Mouse (Mus musculus) gonadal fat pad, adult 2 months (tissue): ENCODE data around the gene Lrig1. TPM values are rescaled to one million over a fixed set of nuclear protein-coding genes. Genes with fewer than 3 reads are reported as not detected.

Experiments
- DNase-seq: peaks from one replicate; pipeline ENCODE4 v3.0.0-alpha.2; 2012; ENCODE audit warnings: low read depth
- polyA plus RNA-seq: library from polyadenylated mRNA; depleted of rRNA; stranded (reverse); fragments of >200 nt; gene quantifications from 2 replicates; pipeline ENCODE4 v1.2.3, GENCODE M21; 2012

The Lrig1 gene
- polyA plus RNA-seq, 1 experiment, result 35.3 TPM

- no peak for DNase-seq
Observed at GRCm38 (mm10) chr6:94676300-94676699, 23.7 kb downstream of the Lrig1 start.

GRCm38 (mm10) chr6:94672426-94672825 is 27.5 kb downstream of the Lrig1 start:
- DNase-seq, result no peak

- no peak for DNase-seq
Observed at GRCm38 (mm10) chr6:94669370-94669769, 30.6 kb downstream of the Lrig1 start.

- DNase-seq, result no peak
Observed at GRCm38 (mm10) chr6:94668204-94668863, 31.6 kb downstream of the Lrig1 start.

- no peak for DNase-seq
Observed at GRCm38 (mm10) chr6:94667131-94667530, 32.8 kb downstream of the Lrig1 start.

GRCm38 (mm10) chr6:94666432-94667119 is 33.4 kb downstream of the Lrig1 start:
- DNase-seq, result no peak

GRCm38 (mm10) chr6:94665677-94666076 is 34.3 kb downstream of the Lrig1 start:
- DNase-seq, result no peak

- no peak for DNase-seq
Observed at GRCm38 (mm10) chr6:94665248-94665647, 34.7 kb downstream of the Lrig1 start.

GRCm38 (mm10) chr6:94664000-94664399 is 36.0 kb downstream of the Lrig1 start:
- no peak for DNase-seq

- no peak for DNase-seq
Observed at GRCm38 (mm10) chr6:94661923-94662322, 38.0 kb downstream of the Lrig1 start.

GRCm38 (mm10) chr6:94661321-94661720 is 38.6 kb downstream of the Lrig1 start:
- no peak for DNase-seq

GRCm38 (mm10) chr6:94659886-94660333 is 40.0 kb downstream of the Lrig1 start:
- DNase-seq, result no peak

- DNase-seq, result no peak
Observed at GRCm38 (mm10) chr6:94658136-94658480, 41.9 kb downstream of the Lrig1 start.

- DNase-seq, result no peak
Observed at GRCm38 (mm10) chr6:94657204-94658135, 42.5 kb downstream of the Lrig1 start.

- DNase-seq, result no peak
Observed at GRCm38 (mm10) chr6:94655818-94656478, 44.0 kb downstream of the Lrig1 start.

- no peak for DNase-seq
Observed at GRCm38 (mm10) chr6:94653388-94654316, 46.3 kb downstream of the Lrig1 start.

- DNase-seq, result no peak
Observed at GRCm38 (mm10) chr6:94652659-94653213, 47.2 kb downstream of the Lrig1 start.

- no peak for DNase-seq
Observed at GRCm38 (mm10) chr6:94651541-94651940, 48.4 kb downstream of the Lrig1 start.

- no peak for DNase-seq
Observed at GRCm38 (mm10) chr6:94649637-94650036, 50.3 kb downstream of the Lrig1 start.

GRCm38 (mm10) chr6:94648496-94648895 is 51.5 kb downstream of the Lrig1 start:
- DNase-seq, result no peak
